Mouse (Mus musculus): ENCODE results near the gene Loxl3.

Gene Loxl3

GRCm38 (mm10) chr6:83087205-83087925 is 53.4 kb downstream of the Loxl3 start:
- no peak for DNase-seq

- DNase-seq = no peak
These were observed 53.9 kb downstream of the Loxl3 start for GRCm38 (mm10) chr6:83087926-83088260.

GRCm38 (mm10) chr6:83092416-83093127 is 58.6 kb downstream of the Loxl3 start:
- DNase-seq = no peak

GRCm38 (mm10) chr6:83095968-83096367 is 62.0 kb downstream of the Loxl3 start:
- peak; percentile 47 to 68 for DNase-seq

GRCm38 (mm10) chr6:83098411-83098810 is 64.4 kb downstream of the Loxl3 start:
- DNase-seq = no peak

- peak; percentile 93 to 94 for DNase-seq
These were observed 67.3 kb downstream of the Loxl3 start, which contains the start of the genes Ccdc142 and Gm42688 for GRCm38 (mm10) chr6:83101316-83101687. Gene Ccdc142 (plus strand): TSS chr6:83101601. Gene Gm42688 (plus strand): TSS chr6:83101617.

GRCm38 (mm10) chr6:83101688-83102556 is 67.9 kb downstream of the Loxl3 start:
- peak; percentile 81 to 84 for DNase-seq

All from thymus, postnatal 36 days (tissue).